Mouse (Mus musculus) intestine, embryonic 15.5 days (tissue): Measurements from ENCODE around the gene Slc16a8. TPM values are rescaled to one million over a fixed set of nuclear protein-coding genes. Genes with fewer than 3 reads are reported as not detected.

Experiments used
- ATAC-seq: fragments of 200-750 bp; cut with Nextera tagmentation; 2 replicates; pipeline ENCODE4 v1.8.0; 2017; ENCODE audit warnings: moderate TSS enrichment, moderate library complexity
- H3K27ac ChIP-seq: fragments of 300-500 bp; sonication (generic); 2 replicates; pipeline ENCODE4 v1.5.1; 2015; ENCODE audit warnings: mild to moderate bottlenecking, inconsistent platforms
- H3K27me3 ChIP-seq: fragments of 300-500 bp; sonication (generic); replicated peaks from 2 replicates; pipeline ENCODE4 v1.6.1; 2015; ENCODE audit warnings: inconsistent platforms
- H3K36me3 ChIP-seq: fragments of 300-500 bp; sonication (generic); 2 replicates; pipeline ENCODE4 v1.6.1; 2015; ENCODE audit warnings: inconsistent platforms
- H3K4me1 ChIP-seq: fragments of 300-500 bp; sonication (generic); replicated peaks from 2 replicates; pipeline ENCODE4 v1.6.1; 2015; ENCODE audit warnings: inconsistent platforms
- H3K4me2 ChIP-seq: fragments of 300-500 bp; sonication (generic); replicated peaks from 2 replicates; pipeline ENCODE4 v1.6.1; 2015; ENCODE audit warnings: mild to moderate bottlenecking, inconsistent platforms
- H3K4me3 ChIP-seq: fragments of 300-500 bp; sonication (generic); replicated peaks from 2 replicates; pipeline ENCODE4 v1.5.1; 2015; ENCODE audit warnings: inconsistent platforms
- H3K9ac ChIP-seq: fragments of 300-500 bp; sonication (generic); 2 replicates; pipeline ENCODE4 v1.6.1; 2015; ENCODE audit warnings: inconsistent platforms
- H3K9me3 ChIP-seq: fragments of 300-500 bp; sonication (generic); 2 replicates; pipeline ENCODE4 v1.6.1; 2016; ENCODE audit warnings: inconsistent platforms
- WGBS: fragments of 180-500 bp; shearing (Covaris S2); methylation state at CpG from one replicate; pipeline ENCODE4 v1.1.7; 2015; 5-methylcytosine and 5-hydroxymethylcytosine counted together
- polyA plus RNA-seq: library from polyadenylated mRNA; unstranded; fragments of >200 nt; fragmentation: Nextera tagmentation; extraction: Ambion mirVana; gene quantifications from 2 replicates; pipeline ENCODE4 v1.2.1, GENCODE M21; 2015

Gene Slc16a8
- polyA plus RNA-seq, 1 experiment from 2014 or later: 0.16 TPM

- ATAC-seq: no peak
- no peaks in the 10 kb centered on the region for H3K27me3 ChIP-seq
These were observed 46.4 kb downstream of the Slc16a8 start for GRCm38 (mm10) chr15:79208211-79208610.

DNA sequence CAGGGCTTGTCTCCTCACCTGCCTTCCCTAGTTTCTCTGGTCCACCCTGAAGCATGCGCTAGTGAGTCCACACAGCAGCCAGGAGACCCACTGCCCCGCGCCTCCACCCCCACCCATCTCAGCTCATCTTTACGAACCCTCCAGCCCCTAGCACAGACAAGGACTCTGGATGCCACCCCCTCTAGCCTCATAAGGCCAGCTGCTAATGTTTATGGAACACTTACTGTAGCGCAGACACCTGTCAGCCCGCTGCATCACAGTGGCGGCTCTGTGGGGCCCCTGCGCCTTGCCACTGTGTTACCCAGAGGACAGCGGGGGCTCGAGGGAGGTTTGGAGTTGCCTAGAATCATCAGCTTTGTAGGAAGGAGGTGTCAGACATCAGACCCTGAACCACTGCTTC, 52.0 kb downstream of the Slc16a8 start:
- Histone ChIP-seq H3K4me3 (no peak overlapping the region), H3K27me3 (no peaks in the 10 kb centered on the region), H3K9me3 (no peaks in the 10 kb centered on the region), H3K27ac (no peak overlapping the region), H3K36me3 (no peaks in the 10 kb centered on the region), H3K9ac (no peak overlapping the region), H3K4me1 (0 out of 2 replicates have a peak, but pooled peaks cover 7% of the 10 kb centered on the region), H3K4me2 (0 out of 2 replicates have a peak overlapping the region, but pooled peaks have one; percentile 6)
- 15% methylated on average over 10 of the region's 10 CpGs for WGBS
- ATAC-seq: no peak

More at GRCm38 (mm10) chr15:79208211-79208610, 46.4 kb downstream of the Slc16a8 start:
- H3K4me2 ChIP-seq: no peak overlapping the region
- H3K36me3 ChIP-seq: no peaks in the 10 kb centered on the region
- no peaks in the 10 kb centered on the region for H3K9me3 ChIP-seq
- no peak overlapping the region for H3K9ac ChIP-seq
- H3K4me3 ChIP-seq: no peak overlapping the region
- H3K27ac ChIP-seq: no peak overlapping the region
- H3K4me1 ChIP-seq: no peaks in the 10 kb centered on the region
- WGBS: 68% methylated on average over 6 of the region's 6 CpGs

DNA sequence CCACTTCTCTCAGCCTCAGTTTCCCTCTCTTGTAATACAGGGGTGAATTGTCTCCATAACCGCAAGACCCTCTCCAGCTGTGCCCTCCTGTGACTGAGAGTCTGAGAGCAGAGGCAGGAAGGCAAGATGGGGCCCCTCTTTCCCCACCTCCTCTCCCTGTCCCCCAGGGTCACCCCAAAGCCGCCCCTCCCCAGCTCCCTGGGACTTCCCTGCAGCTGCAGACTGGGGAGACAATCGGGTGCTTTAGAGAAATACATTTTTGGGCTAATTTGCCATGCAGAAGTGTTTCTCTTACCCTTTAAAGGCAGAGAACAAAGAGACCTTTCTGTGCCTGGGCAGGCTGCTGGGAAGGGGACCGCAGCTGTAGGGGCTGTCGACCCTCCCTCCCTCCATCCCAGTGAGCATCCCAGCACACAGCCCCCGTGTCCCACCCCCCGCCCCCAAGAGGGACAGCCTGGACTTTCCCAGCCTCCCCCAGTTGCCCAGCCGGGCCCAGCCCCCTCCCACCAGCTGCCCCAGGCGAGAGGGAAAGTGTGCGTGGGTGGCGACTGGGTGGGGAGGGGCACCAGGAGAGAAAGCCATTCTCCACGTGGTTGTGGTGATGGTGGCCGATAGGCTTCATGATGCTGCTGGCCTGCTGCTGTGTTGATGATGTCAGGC, 52.9 kb downstream of the Slc16a8 start:
- H3K9ac ChIP-seq: no peak overlapping the region
- no peaks in the 10 kb centered on the region for H3K36me3 ChIP-seq
- no peaks in the 10 kb centered on the region for H3K9me3 ChIP-seq
- no peak overlapping the region for H3K27ac ChIP-seq
- ATAC-seq: peak; percentile 56; the same call in 1 of the 2 replicates
- H3K4me1 ChIP-seq: 0 out of 2 replicates have a peak, but pooled peaks cover 7% of the 10 kb centered on the region
- WGBS: 24% methylated on average over 13 of the region's 13 CpGs
- H3K27me3 ChIP-seq: no peaks in the 10 kb centered on the region
- H3K4me2 ChIP-seq: no peak overlapping the region
- no peak overlapping the region for H3K4me3 ChIP-seq

Other genes starting within 250 kb of the Slc16a8 start
- 441 and 523 TPM in 2 replicates for gene H1f0, start 226.3 kb downstream of the Slc16a8 start, polyA plus RNA-seq
- 1.6 and 1.8 TPM in 2 replicates for gene Galr3, start 212.9 kb downstream of the Slc16a8 start, polyA plus RNA-seq
- 53.5 and 56.2 TPM in 2 replicates for gene Ankrd54, start 191.9 kb downstream of the Slc16a8 start, polyA plus RNA-seq
- gene Eif3l, start 179.6 kb downstream of the Slc16a8 start, polyA plus RNA-seq: 229 and 241 TPM in 2 replicates
- gene Micall1, start 145.9 kb downstream of the Slc16a8 start, polyA plus RNA-seq: 8.3 TPM in 2 replicates
- gene Polr2f, start 113.8 kb downstream of the Slc16a8 start, polyA plus RNA-seq: 311 and 328 TPM in 2 replicates
- gene 1700088E04Rik, start 113.5 kb downstream of the Slc16a8 start, polyA plus RNA-seq: 4.5 and 5.7 TPM in 2 replicates
- gene Sox10, start 89.5 kb downstream of the Slc16a8 start, polyA plus RNA-seq: 7.9 and 8.2 TPM in 2 replicates
- 44.2 and 50.1 TPM in 2 replicates for gene Pick1, start 25.6 kb downstream of the Slc16a8 start, polyA plus RNA-seq
- gene Gm49486, start 25.4 kb downstream of the Slc16a8 start, polyA plus RNA-seq: 0.27 and 0.35 TPM in 2 replicates
- gene Baiap2l2, start 30.8 kb upstream of the Slc16a8 start, polyA plus RNA-seq: 12.3 and 14.7 TPM in 2 replicates
- gene Pla2g6, start 73.6 kb upstream of the Slc16a8 start, polyA plus RNA-seq: 20.2 and 21.6 TPM in 2 replicates
- 5.8 and 7.9 TPM in 2 replicates for gene Maff, start 91.9 kb upstream of the Slc16a8 start, polyA plus RNA-seq
- 49.4 and 51.0 TPM in 2 replicates for gene Tmem184b, start 148.8 kb upstream of the Slc16a8 start, polyA plus RNA-seq
- 59.1 and 61.8 TPM in 2 replicates for gene Csnk1e, start 200.8 kb upstream of the Slc16a8 start, polyA plus RNA-seq